Mouse (Mus musculus) small intestine, adult 2 months (tissue): ENCODE results near the gene Slc7a11.

Source experiments
- CTCF ChIP-seq: fragments of 200-500 bp; IDR thresholded peaks from 2 replicates; pipeline ENCODE4 v1.5.1; 2012; ENCODE audit warnings: low read depth, mild to moderate bottlenecking, control low read depth, inconsistent platforms, low read length, moderate library complexity, mixed read lengths; ENCODE audit not compliant: insufficient replicate concordance, insufficient read length; ENCODE audit errors: extremely low read depth
- POLR2A ChIP-seq: fragments of 200-500 bp; IDR thresholded peaks from 2 replicates; pipeline ENCODE4 v1.6.1; 2012; ENCODE audit warnings: low read depth, mild to moderate bottlenecking, control low read depth, inconsistent platforms, low read length, moderate library complexity

DNA sequence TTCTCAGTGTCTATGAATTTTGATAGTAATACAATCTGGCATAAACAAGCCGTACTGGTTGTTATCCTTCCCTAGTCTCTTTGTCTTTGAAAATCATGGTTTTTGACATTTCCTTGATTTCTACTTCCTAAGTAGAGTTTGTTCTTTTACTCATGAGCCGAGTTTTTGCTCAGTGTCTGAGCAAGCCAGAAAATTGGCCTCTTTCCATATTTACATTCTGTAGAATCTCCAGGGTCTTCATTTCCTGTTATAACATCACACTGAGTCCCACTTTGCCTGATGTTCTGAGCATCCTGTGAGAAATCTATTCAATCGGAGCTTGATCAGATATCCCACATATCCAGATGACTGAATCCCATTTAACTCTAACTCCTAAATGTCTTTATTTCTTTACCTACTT is 600.4 kb downstream of the Slc7a11 start:
- TF ChIP-seq POLR2A (no peak), CTCF (no peak)
